Mouse (Mus musculus) heart, adult 2 months (tissue): Measurements from ENCODE around the gene Nt5c.

Experiments used
- EP300 ChIP-seq: fragments of 200-500 bp; IDR thresholded peaks from 2 replicates; pipeline ENCODE4 v1.6.1; 2011; ENCODE audit warnings: low read depth, low read length, control low read depth; ENCODE audit not compliant: insufficient read depth
- POLR2A ChIP-seq: fragments of 200-500 bp; IDR thresholded peaks from 2 replicates; pipeline ENCODE4 v1.6.1; 2011; ENCODE audit warnings: mild to moderate bottlenecking, low read depth, low read length, control low read depth; ENCODE audit not compliant: insufficient read depth

GRCm38 (mm10) chr11:115457405-115457804 is 34.3 kb downstream of the Nt5c start:
- TF ChIP-seq POLR2A: no peak
- TF ChIP-seq EP300: no peak
